Mouse (Mus musculus) cerebellum, postnatal 36 days (tissue): ENCODE measurements around the gene Cd300a.
A peak's percentile ranks its signal among the peaks of the same experiment; 100 is the strongest.
"Not testable (repeated sequence)": the region's sequence is repeated elsewhere in the genome, so short reads cannot be mapped to it uniquely, and the experiment has no call there.

Experiments used
- DNase-seq, 2 experiments: peaks; one replicate each; pipeline ENCODE4 v3.0.0; 2021 to 2022; ENCODE audit warnings: mixed read lengths in 2 of 2

The Cd300a gene

DNA sequence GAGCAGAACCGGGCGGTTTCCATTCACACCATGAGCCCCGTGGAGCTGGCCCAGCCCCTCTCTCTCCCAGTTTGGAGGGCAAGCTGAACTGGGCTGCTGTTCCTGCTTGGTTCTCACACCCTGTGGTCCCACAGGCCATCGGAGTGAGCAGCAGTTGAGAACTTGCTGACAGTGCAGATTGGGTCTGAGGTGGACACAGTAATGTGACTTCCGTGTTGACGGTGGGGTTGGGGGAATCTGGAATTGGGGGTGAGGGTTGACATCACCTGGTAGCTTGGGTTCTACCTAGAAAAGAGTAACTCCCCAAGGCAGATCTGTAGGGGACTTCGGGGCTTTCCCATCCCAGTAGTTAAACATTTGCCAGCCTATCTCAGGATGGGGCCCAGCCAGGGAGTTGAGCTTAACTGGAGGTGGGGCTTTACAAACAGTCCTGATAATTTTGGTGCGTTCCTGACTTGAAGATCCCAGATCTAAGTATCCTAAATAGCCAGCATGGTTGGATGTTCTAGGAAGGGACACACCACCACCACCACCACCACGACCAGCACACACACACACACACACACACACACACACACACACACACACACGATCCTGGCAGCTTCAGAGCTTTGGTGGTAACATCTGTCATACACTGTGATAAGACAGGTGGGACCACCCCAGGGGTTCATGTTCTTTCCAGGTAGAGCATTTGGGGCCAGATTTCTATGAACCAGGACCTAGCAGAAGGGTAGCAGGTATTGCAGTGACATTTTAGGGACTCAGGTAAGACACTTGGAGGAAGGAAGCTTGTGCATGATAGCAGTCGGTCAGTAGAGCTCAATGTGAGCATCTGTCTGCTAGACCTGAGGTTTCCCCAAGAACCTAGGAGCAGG is 22.2 kb upstream of the Cd300a start:
- DNase-seq, result peak; percentile 71 to 77

DNA sequence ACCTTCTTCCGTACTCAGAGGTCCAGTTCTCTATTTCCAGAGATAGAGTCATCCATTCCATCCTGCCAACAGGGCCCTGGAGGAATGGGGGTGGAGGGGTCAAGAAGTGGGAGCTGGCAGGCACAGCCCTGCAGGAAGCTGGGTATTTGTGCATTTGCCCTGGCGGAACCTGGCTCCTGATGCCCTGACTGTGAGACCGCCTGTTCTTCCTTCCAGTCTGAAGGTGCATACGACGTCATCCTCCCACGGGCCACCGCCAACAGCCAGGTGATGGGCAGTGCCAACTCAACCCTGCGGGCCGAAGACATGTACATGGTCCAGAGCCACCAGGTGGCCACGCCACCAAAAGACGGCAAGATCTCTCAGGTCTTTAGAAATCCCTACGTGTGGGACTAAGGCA is 21.6 kb upstream of the Cd300a start:
- peak; percentile 90 to 92 for DNase-seq

DNA sequence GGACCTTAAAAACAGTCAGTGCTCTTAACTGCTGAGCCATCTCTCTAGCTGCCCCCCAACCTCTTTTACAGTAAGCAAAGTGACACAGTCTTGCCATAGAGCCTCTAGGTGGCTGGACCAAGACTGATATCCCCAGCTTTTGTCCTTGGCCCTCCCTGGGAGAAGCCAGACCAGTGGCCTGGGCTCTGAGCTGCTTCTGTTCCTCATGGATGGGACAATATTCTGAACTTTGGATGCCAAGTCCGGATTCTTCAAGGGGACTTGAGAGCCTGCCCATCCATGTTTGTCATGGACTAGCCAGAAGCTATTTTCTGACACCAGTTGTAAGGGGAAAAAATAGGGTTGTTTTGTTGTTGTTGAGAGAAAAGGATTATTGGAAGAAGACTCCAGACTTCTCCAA is 20.1 kb upstream of the Cd300a start:
- DNase-seq, result no peak

DNA sequence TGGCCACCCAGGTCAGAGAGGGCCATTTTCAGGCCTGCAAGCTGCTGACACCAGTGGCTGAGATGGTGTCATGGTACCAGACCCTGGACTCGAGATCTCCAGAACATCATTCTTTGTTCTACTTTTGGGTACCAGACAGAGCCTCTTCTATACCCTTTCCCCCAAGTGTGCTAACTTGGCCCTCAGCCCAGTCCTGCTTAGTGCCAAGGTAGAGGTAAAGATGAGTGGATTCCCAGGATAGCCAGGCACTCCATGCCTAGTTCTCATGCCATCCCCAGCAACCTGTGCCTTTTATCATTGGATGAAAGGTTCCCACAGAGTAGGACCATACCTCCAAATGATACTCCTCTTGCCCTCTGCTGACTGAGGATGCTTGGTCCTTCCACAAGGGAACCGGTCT is 18.3 kb upstream of the Cd300a start:
- no peak for DNase-seq

DNA sequence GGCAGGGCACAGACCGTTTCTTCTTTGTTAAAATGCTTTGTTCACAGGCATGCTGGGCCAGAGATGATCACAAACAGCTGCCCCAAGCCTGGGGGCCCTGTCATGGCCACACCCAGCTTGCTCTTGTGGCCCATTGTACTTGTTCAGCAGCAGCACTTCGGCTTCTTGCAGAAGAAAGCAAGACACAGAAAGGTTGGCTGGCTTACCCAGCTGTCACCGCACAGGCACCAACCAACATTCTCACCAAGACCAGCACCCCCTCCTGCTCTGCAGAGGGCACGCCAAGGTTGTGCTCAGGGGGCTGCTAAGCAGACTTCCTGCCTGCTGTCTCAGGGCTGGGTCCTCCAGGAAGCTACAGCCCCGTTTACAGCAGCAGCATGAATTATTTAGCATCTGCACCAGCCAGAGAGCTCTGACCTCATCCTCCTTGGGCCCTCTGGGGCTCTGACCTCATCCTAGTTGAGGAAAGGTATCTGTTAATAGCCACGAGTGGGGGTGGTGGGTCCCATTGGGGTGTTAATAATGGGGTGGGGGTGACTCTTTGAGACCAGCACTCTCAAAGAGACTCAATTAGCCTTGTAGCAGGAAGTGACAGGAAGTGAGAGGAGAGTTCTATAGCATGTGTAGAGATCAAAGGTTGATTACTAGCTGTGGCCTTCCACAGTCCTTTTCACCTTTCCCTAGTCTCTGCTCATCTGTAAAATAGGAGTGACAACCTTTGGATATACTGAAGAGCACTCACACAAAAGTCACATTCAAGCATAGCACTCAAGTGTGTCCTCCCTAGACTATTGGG is 16.6 kb upstream of the Cd300a start:
- no peak for DNase-seq

DNA sequence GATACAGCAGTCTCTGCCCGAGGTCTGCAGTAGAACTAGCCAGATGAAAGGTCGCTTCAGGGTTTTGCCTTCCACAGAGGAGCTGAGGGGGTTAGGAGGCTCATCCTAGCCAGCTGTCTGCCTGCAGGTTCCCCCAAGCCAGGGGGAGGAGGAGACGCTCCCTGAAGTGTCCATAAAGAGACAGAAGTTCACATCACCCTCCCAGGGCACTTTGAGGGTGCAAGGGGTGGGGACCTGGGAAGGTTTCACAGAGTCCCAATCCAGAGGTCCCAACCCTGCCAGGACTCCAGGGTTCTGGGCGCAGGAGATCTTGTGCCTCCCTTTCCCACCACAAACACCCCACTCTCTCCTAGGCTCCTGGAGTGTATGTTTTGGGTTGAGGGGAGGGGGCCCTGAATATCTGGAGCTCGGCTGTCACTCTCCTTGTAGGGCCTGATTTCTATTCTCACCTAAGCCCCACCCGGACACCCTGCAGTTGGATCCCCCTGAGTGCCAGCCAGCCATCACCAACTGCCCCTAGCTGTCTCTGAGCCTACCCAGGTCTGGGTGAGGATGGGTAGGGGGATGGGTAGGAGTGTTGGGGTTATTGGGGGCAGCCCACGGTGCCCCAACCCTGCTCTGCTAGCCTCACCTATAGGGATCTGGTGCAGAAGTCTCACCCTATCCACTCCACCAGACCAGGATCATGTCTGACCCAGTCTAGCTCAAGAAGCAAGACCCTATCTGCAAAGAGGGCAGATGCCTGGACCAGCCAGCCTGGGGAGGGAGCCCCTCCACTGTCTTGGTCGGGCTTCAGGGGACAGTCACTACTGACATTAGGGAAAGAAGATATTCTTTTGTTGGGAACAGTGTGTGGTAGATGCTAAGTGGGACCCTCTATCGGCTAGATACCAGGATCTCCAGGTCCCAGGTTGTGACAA is 15.4 kb upstream of the Cd300a start:
- DNase-seq, result no peak

DNA sequence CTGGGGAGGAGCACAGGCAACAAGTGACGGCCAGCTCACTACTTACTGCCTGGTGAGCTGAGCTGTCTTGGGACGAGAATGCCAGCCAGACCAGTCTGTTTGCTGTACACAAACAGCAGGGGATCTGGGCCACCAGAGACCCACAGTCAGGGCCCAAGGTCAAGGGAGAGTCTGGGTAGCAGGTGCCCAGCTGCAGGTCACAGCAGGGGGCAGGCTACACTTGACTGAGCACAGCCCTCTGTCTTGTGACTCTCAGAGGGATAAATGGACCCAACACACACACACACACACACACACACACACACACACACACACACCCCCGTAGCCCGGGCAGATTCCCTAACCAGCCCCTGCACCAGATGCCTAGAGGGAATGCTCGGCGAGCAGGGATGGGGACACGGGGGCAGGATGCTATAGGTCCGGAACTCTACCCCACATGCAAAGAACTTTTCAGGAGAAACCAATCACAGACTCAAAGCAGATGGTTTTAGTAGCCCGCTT is 14.5 kb upstream of the Cd300a start:
- DNase-seq, result peak; percentile 28 to 41

DNA sequence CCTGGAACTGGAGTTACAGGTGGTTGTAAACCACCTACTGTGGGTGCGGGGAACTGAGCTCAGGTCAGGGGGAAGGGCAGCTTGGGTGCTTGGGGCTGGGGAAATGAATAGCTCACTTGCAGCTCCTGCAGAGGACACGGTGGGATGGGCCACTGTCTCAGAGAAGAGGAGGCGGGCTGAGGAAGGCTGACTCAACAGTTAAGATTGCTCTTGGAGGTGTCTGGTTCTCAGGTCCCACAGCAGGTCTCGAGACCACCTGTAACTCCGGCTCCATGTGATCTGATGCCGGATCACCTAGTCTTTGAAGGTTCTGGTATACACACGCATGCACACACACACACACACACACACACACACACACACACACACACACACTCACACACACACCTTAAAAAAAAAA is 13.7 kb upstream of the Cd300a start:
- DNase-seq, result no peak

DNA sequence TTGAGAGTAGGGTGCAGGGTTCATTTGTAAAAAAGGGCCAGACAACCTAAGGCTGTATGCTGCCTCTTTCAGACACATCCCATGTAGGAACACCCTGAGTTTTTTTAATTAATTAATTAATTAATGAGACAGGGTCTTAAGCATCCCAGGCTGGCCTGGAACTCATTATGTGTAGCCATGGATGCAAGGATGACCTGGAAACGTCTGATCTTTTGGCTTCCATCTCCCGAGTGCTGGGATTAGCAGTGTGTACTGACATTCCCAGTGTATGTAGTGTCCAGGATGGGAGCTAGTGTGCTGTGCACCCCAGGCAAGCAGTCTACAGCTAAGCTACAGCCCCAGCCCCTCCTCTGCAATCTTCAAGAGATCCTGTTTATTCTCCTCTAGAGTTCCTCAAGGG is 13.2 kb upstream of the Cd300a start:
- DNase-seq, result no peak

DNA sequence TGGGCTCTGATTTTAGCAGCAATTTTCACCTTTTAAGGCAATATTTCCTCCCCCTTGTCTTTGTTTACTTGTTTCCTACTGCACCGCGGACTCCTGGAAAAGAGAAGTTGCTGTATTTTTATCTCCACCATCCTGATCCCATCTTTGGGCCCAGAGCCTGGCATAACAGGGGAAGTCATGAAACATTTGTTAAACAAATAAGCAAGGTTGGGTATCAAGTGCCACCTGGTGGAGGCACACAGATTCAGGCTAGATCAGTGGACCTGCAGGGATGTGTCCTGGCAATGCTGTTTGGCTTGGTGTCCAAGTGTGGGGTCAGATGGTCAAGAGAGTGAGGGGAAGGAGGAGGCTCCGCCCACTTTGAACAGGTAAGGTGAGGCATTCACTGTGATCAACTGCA is 12.7 kb upstream of the Cd300a start:
- peak; percentile 81 to 84 for DNase-seq

DNA sequence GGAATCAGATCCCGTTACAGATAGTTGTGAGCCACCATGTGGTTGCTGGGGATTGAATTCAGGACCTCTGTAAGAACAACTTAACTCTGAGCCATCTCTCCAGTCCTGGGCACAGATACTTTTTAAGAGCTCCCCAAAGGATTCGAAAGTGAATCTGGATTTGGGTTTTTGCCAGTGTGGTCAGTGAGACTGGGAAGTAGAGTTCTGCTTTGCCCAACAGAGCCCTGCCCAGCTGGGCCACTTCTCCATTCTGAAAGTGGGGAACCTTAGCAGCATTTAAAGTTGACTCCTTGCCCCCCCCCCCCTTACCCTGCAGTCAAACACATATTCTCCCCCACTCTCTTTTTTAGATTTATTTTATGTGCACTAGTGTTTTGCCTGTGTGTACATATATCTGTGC is 10.2 kb upstream of the Cd300a start:
- DNase-seq, result no peak

DNA sequence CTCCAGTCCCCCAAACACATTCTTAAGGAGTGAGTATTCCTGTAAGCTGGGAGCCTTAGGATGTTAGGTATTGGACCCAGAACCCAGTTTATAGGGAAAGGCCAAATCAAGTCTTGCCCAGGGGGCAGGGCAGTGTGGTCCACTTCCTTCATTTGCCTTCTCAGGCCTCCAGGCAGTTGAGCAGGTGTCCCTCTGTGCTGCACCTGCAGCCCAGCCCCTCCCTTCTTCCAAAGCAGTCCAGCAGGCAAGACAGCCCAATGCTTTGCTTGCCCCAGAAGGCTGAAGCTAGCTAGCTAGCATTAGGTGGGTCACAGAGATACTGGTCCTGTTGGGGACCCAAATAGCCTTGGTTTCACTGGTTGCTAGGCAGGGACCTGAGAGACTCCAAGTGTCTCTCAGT is 9.7 kb upstream of the Cd300a start:
- no peak for DNase-seq

DNA sequence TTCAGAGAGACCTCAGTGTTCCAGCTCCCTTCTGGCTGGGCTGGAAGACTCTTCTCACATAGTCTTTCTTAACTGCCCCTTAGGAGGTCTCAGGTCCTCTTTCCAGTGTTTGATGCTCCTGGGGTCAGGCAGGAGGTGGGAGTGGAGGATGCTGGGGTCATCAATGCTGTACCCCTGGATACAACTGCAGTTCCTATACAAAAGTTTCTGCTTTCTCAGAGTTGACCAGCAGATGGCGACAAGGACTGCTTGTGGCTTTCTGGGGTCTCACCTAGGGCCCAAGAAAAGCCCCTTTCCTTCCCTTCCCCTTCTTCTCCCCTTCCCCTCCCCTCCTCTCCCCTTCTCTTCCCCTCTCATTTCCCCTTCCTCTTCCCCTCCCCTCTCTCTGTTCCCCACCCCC is 9.3 kb upstream of the Cd300a start:
- peak in 1 of 2 experiments; percentile 54 for DNase-seq

DNA sequence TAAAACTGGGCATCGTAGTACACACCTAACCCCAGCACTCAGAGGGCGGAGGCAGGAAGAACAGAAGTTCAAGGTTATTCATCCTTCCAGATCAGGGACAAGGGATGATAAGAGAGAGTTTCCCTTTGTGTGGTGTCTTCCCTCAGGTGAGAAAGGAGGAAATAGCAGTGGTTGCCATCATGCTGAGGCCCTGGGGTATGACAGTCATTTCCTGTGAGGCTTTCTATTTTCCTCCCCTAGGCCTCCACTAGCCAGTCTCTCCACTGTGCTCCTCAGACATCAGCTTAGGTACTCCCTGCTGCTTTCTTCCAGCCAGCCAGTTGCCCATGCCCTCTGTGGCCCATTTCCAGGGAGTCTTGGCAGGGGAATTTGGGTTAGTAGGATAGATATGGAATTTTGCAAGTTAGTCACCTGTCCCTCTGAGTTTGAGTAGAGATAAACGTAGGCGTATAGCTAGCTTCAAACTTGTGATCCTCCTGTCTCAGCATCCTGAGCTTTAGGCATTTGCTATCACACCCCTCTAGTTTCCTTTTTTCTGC is 6.5 kb upstream of the Cd300a start:
- DNase-seq, result peak in 1 of 2 experiments; percentile 48

DNA sequence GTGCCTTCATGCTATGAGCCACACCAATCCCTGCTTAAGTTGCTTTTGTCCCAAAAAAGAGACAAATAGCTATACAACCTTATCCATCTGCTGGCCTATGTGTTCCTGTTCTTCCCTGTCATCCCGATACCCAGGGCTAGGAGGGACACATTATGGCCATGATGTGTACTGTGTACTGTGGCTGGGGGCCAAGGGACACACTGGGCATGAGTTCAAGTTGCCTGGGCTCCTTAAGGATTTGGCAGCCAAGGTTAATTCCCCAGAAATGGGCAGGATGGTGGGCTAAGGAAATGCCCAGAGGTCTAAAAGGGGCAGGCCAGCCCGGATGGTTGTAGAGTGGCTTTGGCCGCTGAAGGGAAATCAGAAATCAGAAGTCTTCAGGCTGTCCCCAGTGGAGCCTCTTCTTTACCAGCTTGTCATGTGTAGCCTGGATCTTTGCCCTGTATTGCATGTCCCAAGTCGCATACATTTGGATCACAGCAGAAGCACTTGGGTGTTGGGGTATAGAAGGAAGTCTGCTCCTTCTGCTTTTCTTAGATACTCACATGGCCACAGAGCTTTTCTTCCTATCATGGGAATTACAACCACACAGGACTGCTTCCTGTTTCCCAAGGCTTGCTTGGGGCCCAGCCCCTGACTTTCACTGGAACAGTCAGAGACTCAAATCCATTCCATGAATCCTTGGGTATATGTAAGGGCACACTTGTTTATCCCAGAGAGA is 5.3 kb upstream of the Cd300a start:
- DNase-seq, result peak; percentile 73

DNA sequence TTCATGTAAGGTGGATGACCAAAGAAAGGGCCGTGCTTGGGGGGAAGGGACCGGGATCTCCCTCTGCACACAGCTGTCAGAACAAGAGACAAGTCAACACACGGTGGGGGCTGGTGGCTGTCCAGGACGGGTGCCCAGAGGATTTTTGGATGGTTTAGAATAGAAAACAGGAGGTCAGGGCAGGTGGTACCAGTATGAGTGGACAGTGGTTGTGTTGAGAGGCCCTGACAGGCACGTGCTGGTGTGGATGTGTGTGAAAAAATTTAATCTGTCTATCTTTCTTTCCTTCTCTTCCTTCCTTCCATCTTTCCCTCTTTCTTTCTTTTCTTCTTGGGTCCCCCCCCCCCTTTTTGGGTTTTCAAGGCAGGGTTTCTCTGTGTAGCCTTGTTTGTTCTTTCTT is 701 bp downstream of the Cd300a start:
- DNase-seq, result no peak

DNA sequence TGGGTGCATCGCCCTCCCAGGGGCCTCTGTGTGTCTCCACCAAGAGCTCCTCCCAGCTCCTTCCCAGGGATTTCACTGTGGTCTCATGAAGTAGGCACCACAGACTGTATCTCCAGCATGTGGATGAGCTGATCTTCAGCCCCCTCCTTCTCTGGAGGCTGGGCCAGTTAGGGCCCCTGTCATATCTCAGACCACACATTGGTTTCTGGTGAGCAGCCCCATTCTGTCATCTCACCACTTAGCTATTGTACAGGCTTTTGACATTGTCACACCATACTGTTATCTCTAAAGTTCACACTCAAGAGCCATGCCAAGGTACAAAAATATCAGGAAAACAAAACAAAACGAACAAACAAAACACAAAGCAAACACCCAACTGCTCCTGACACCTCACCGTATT is 6.2 kb downstream of the Cd300a start:
- DNase-seq, result no peak

DNA sequence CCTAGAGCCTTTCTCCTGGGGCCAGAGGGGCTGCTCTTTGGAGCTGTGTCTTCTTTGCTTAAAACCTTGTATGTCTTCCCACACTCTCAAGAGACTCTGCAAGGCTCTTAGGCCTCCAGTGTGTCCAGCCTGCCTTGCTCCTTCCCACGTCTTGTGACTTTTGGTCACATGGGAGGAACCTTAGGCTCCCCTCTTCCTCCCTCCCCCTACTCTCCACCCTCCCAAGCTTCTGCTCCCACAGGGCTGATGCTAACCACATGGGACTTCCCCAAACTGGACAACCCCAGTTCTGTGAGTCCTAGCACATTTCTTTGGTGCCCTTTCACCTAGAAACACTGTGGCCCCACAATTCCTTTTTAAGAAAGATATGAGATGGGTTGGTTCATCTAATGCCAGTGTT is 8.2 kb downstream of the Cd300a start:
- no peak for DNase-seq

DNA sequence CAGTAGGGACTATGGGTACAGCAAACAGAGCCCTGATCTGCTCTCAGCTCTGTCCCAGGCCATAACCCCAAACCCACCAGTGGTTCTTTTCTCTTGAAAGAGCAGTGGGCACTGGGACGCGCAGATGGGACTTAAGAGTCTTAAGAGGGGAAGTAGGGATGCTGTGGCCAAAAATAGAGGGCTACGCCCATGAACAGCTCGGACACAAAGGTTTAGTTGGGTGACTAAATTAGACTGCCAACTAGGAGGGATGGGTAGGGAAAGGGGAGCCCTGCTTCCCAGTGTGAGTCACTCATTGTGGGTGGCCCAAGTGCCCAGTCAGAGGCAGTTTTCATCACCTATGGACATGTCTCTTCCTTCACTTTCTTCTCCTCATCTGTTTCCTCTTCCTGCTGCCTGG is 13.4 kb downstream of the Cd300a start:
- no peak for DNase-seq

DNA sequence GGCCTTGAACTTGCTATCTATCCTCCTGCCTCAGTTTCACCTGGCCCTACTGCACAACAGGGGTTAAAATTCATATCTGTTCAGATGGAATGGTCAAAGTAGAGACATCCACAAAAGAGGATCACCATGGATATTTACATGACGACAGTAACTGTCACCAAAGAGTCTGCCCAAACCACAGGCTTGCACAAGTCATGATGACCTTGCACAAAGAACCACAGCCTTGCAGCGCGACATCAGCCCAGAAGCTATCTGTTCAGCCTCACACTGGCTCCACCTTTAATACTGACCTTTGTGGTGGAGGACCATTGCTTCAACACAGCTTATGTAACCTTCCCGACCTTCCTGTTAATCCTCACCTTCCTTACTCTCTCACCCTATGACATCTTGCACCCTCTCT is 17.7 kb downstream of the Cd300a start:
- no peak for DNase-seq

DNA sequence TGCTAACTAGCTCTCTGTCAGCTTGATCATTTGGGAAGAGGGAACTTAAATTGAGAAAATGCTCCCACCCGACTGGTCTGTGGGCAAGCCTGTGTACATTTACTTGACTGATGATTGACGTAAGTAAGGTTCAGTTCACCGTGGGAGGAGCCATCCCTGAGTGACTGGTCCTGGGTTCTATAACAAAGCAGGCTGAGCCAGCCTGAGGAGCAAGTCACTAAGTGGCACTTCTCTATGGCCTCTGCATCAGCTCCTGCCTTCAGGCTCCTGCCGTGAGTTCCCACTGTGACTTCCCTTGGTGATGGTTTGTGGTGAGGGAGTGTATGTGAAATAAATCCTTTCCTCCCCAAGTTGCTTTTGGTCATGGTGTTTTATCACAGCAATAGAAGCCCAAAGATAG is 18.2 kb downstream of the Cd300a start:
- DNase-seq, result no peak

DNA sequence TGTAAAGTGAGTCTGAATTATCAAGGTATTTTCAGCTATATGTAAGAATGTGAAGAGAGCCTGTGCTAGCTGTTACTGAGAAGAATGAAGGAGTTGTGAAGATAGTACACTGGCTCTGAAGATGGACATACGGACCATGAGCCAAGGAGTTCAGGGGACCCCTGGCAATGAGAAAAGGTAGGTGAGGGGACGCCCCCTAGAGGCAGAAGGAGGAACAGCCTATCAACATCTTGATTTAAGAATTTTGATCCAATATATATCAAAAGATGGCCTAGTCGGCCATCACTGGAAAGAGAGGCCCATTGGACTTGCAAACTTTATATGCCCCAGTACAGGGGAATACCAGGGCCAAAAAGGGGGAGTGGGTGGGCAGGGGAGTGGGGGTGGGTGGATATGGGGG is 19.7 kb downstream of the Cd300a start:
- not testable (repeated sequence) for DNase-seq
